Mouse (Mus musculus) forebrain, embryonic 13.5 days (tissue): ENCODE results near the gene Mgat5. TPM values are rescaled to one million over a fixed set of nuclear protein-coding genes. Genes with fewer than 3 reads are reported as not detected.
A peak's percentile ranks its signal among the peaks of the same experiment; 100 is the strongest.

Source experiments
- ATAC-seq: fragments of 200-750 bp; cut with Nextera tagmentation; 2 replicates; pipeline ENCODE4 v1.8.0; 2017
- H3K27ac ChIP-seq: fragments of 300-500 bp; sonication (generic); 2 replicates; pipeline ENCODE4 v1.5.1; 2015; ENCODE audit warnings: inconsistent platforms, mild to moderate bottlenecking, moderate library complexity
- H3K27me3 ChIP-seq: fragments of 300-500 bp; sonication (generic); 2 replicates; pipeline ENCODE4 v1.6.1; 2015; ENCODE audit warnings: mild to moderate bottlenecking, inconsistent platforms
- H3K36me3 ChIP-seq: fragments of 300-500 bp; sonication (generic); 2 replicates; pipeline ENCODE4 v1.6.1; 2015; ENCODE audit warnings: mild to moderate bottlenecking, inconsistent platforms; ENCODE audit not compliant: poor library complexity, severe bottlenecking
- H3K4me1 ChIP-seq: fragments of 300-500 bp; sonication (generic); 2 replicates; pipeline ENCODE4 v1.6.1; 2015; ENCODE audit warnings: inconsistent platforms
- H3K4me2 ChIP-seq: fragments of 300-500 bp; sonication (generic); 2 replicates; pipeline ENCODE4 v1.6.1; 2015; ENCODE audit warnings: inconsistent platforms, mild to moderate bottlenecking, moderate library complexity
- H3K4me3 ChIP-seq: fragments of 300-500 bp; sonication (generic); 2 replicates; pipeline ENCODE4 v1.5.1; 2015; ENCODE audit warnings: mild to moderate bottlenecking, inconsistent platforms
- H3K9ac ChIP-seq: fragments of 300-500 bp; sonication (generic); 2 replicates; pipeline ENCODE4 v1.6.1; 2015; ENCODE audit warnings: mild to moderate bottlenecking, inconsistent platforms
- H3K9me3 ChIP-seq: fragments of 300-500 bp; sonication (generic); replicated peaks from 2 replicates; pipeline ENCODE4 v1.6.1; 2016; ENCODE audit warnings: inconsistent platforms
- WGBS: fragments of 180-500 bp; shearing (Covaris S2); methylation state at CpG from one replicate; pipeline ENCODE4 v1.1.7; 2015; 5-methylcytosine and 5-hydroxymethylcytosine counted together
- polyA plus RNA-seq: library from polyadenylated mRNA; unstranded; fragments of >200 nt; fragmentation: Nextera tagmentation; extraction: Ambion mirVana; gene quantifications from 2 replicates; pipeline ENCODE4 v1.2.1, GENCODE M21; 2015

Mgat5 gene
- polyA plus RNA-seq, 1 experiment from 2014 or later: 8.9 TPM

- H3K9ac ChIP-seq: no peak overlapping the region
- H3K4me3 ChIP-seq: no peak overlapping the region
- H3K4me2 ChIP-seq: no peak overlapping the region
- H3K4me1 ChIP-seq: peaks cover 15% of the 10 kb centered on the region; the same call in 1 of the 2 replicates
- no peaks in the 10 kb centered on the region for H3K36me3 ChIP-seq
- ATAC-seq: 0 out of 2 replicates have a peak, but pooled peaks have one; percentile 30
- H3K9me3 ChIP-seq: no peaks in the 10 kb centered on the region
- WGBS: 54% methylated on average over 9 of the region's 9 CpGs
- no peak overlapping the region for H3K27ac ChIP-seq
- no peaks in the 10 kb centered on the region for H3K27me3 ChIP-seq
Observed at GRCm38 (mm10) chr1:127353408-127353807, 148.6 kb downstream of the Mgat5 start.

GRCm38 (mm10) chr1:127354152-127354551, 149.3 kb downstream of the Mgat5 start:
- no peak overlapping the region for H3K4me2 ChIP-seq
- no peak overlapping the region for H3K4me3 ChIP-seq
- no peak for ATAC-seq
- H3K9me3 ChIP-seq: no peaks in the 10 kb centered on the region
- no peak overlapping the region for H3K9ac ChIP-seq
- no peaks in the 10 kb centered on the region for H3K36me3 ChIP-seq
- H3K27me3 ChIP-seq: no peaks in the 10 kb centered on the region
- peaks cover 15% of the 10 kb centered on the region; the same call in 1 of the 2 replicates for H3K4me1 ChIP-seq
- H3K27ac ChIP-seq: no peak overlapping the region
- WGBS: 72% methylated on average over 5 of the region's 5 CpGs

GRCm38 (mm10) chr1:127355034-127355433, 150.2 kb downstream of the Mgat5 start:
- no peak overlapping the region for H3K4me3 ChIP-seq
- H3K4me2 ChIP-seq: no peak overlapping the region
- no peaks in the 10 kb centered on the region for H3K27me3 ChIP-seq
- no peaks in the 10 kb centered on the region for H3K36me3 ChIP-seq
- no peaks in the 10 kb centered on the region for H3K9me3 ChIP-seq
- no peak for ATAC-seq
- H3K9ac ChIP-seq: no peak overlapping the region
- no peak overlapping the region for H3K27ac ChIP-seq
- WGBS: 79% methylated on average over 3 of the region's 3 CpGs
- peaks cover 17% of the 10 kb centered on the region for H3K4me1 ChIP-seq

- Histone ChIP-seq H3K4me1 (peaks cover 4% of the 10 kb centered on the region; the same call in 1 of the 2 replicates), H3K4me2 (no peak overlapping the region), H3K27ac (no peak overlapping the region), H3K36me3 (peaks cover 29% of the 10 kb centered on the region), H3K4me3 (no peak overlapping the region), H3K9ac (no peak overlapping the region), H3K27me3 (no peaks in the 10 kb centered on the region), H3K9me3 (no peaks in the 10 kb centered on the region)
- WGBS: 91% methylated on average over 7 of the region's 7 CpGs
- no peak for ATAC-seq
Observed at GRCm38 (mm10) chr1:127363638-127364037, 158.8 kb downstream of the Mgat5 start.

- Histone ChIP-seq H3K36me3 (peaks cover 42% of the 10 kb centered on the region), H3K4me2 (no peak overlapping the region), H3K27ac (no peak overlapping the region), H3K4me1 (no peaks in the 10 kb centered on the region), H3K9ac (no peak overlapping the region), H3K9me3 (no peaks in the 10 kb centered on the region), H3K27me3 (no peaks in the 10 kb centered on the region), H3K4me3 (no peak overlapping the region)
- ATAC-seq: no peak
- 85% methylated on average over 5 of the region's 5 CpGs for WGBS
Observed at GRCm38 (mm10) chr1:127365706-127366105, 160.9 kb downstream of the Mgat5 start.

- Histone ChIP-seq H3K27me3 (no peaks in the 10 kb centered on the region), H3K9ac (no peak overlapping the region), H3K27ac (no peak overlapping the region), H3K4me2 (no peak overlapping the region), H3K4me1 (no peaks in the 10 kb centered on the region), H3K4me3 (no peak overlapping the region), H3K9me3 (no peaks in the 10 kb centered on the region), H3K36me3 (peaks cover 46% of the 10 kb centered on the region)
- no peak for ATAC-seq
- WGBS: 71% methylated on average over 10 of the region's 10 CpGs
Observed at GRCm38 (mm10) chr1:127366111-127366510, 161.3 kb downstream of the Mgat5 start.

GRCm38 (mm10) chr1:127368513-127368912, 163.7 kb downstream of the Mgat5 start:
- WGBS: 92% methylated on average over 8 of the region's 8 CpGs

GRCm38 (mm10) chr1:127369538-127369937, 164.7 kb downstream of the Mgat5 start:
- H3K27me3 ChIP-seq: no peaks in the 10 kb centered on the region
- H3K9ac ChIP-seq: no peak overlapping the region
- H3K4me1 ChIP-seq: peaks cover 14% of the 10 kb centered on the region; the same call in 1 of the 2 replicates
- WGBS: 93% methylated on average over 5 of the region's 5 CpGs
- no peak overlapping the region for H3K27ac ChIP-seq
- H3K9me3 ChIP-seq: no peaks in the 10 kb centered on the region
- no peak for ATAC-seq
- H3K4me3 ChIP-seq: no peak overlapping the region
- peaks cover 47% of the 10 kb centered on the region for H3K36me3 ChIP-seq
- no peak overlapping the region for H3K4me2 ChIP-seq

More at GRCm38 (mm10) chr1:127368513-127368912, 163.7 kb downstream of the Mgat5 start:
- no peak overlapping the region for H3K27ac ChIP-seq
- no peaks in the 10 kb centered on the region for H3K9me3 ChIP-seq
- H3K27me3 ChIP-seq: no peaks in the 10 kb centered on the region
- no peak overlapping the region for H3K4me3 ChIP-seq
- ATAC-seq: no peak
- H3K4me1 ChIP-seq: peaks cover 6% of the 10 kb centered on the region; the same call in 1 of the 2 replicates
- no peak overlapping the region for H3K9ac ChIP-seq
- peaks cover 47% of the 10 kb centered on the region for H3K36me3 ChIP-seq
- no peak overlapping the region for H3K4me2 ChIP-seq

GRCm38 (mm10) chr1:127372096-127372495, 167.3 kb downstream of the Mgat5 start:
- WGBS: 66% methylated on average over 4 of the region's 4 CpGs
- H3K4me1 ChIP-seq: peaks cover 14% of the 10 kb centered on the region; the same call in 1 of the 2 replicates
- H3K9ac ChIP-seq: no peak overlapping the region
- no peaks in the 10 kb centered on the region for H3K27me3 ChIP-seq
- H3K9me3 ChIP-seq: no peaks in the 10 kb centered on the region
- H3K36me3 ChIP-seq: peaks cover 27% of the 10 kb centered on the region
- H3K4me2 ChIP-seq: no peak overlapping the region
- no peak overlapping the region for H3K27ac ChIP-seq
- ATAC-seq: no peak
- H3K4me3 ChIP-seq: no peak overlapping the region

- Histone ChIP-seq H3K27me3 (no peaks in the 10 kb centered on the region), H3K9me3 (no peaks in the 10 kb centered on the region), H3K9ac (no peak overlapping the region), H3K4me2 (no peak overlapping the region), H3K36me3 (peaks cover 21% of the 10 kb centered on the region), H3K27ac (no peak overlapping the region), H3K4me1 (peaks cover 14% of the 10 kb centered on the region; the same call in 1 of the 2 replicates), H3K4me3 (no peak overlapping the region)
- 48% methylated on average over 5 of the region's 5 CpGs for WGBS
- ATAC-seq: no peak
Observed at GRCm38 (mm10) chr1:127373559-127373958, 168.7 kb downstream of the Mgat5 start.

- no peak for ATAC-seq
Observed at GRCm38 (mm10) chr1:127374157-127374556, 169.3 kb downstream of the Mgat5 start.

GRCm38 (mm10) chr1:127380140-127380539, 175.3 kb downstream of the Mgat5 start:
- no peak overlapping the region; the same call in 1 of the 2 replicates for H3K27ac ChIP-seq
- WGBS: 19% methylated on average over 4 of the region's 4 CpGs

More at GRCm38 (mm10) chr1:127374157-127374556, 169.3 kb downstream of the Mgat5 start:
- H3K9ac ChIP-seq: no peak overlapping the region
- H3K36me3 ChIP-seq: peaks cover 18% of the 10 kb centered on the region
- WGBS: 68% methylated on average over 3 of the region's 3 CpGs
- H3K9me3 ChIP-seq: no peaks in the 10 kb centered on the region
- H3K4me1 ChIP-seq: peaks cover 17% of the 10 kb centered on the region; the same call in 1 of the 2 replicates
- H3K27ac ChIP-seq: no peak overlapping the region; the same call in 1 of the 2 replicates
- no peak overlapping the region for H3K4me2 ChIP-seq
- H3K27me3 ChIP-seq: no peaks in the 10 kb centered on the region
- no peak overlapping the region for H3K4me3 ChIP-seq

More at GRCm38 (mm10) chr1:127380140-127380539, 175.3 kb downstream of the Mgat5 start:
- H3K4me2 ChIP-seq: no peak overlapping the region
- no peak overlapping the region for H3K4me3 ChIP-seq
- H3K9ac ChIP-seq: no peak overlapping the region
- no peaks in the 10 kb centered on the region for H3K27me3 ChIP-seq
- ATAC-seq: peak; percentile 57; the same call in 1 of the 2 replicates
- no peaks in the 10 kb centered on the region for H3K9me3 ChIP-seq
- H3K36me3 ChIP-seq: peaks cover 22% of the 10 kb centered on the region
- H3K4me1 ChIP-seq: peaks cover 22% of the 10 kb centered on the region
